Mouse (Mus musculus) embryonic facial prominence, embryonic 12.5 days (tissue): ENCODE results near the gene Megf9. TPM values are rescaled to one million over a fixed set of nuclear protein-coding genes. Genes with fewer than 3 reads are reported as not detected.

ENCODE experiments used
- ATAC-seq: fragments of 200-750 bp; cut with Nextera tagmentation; 2 replicates; pipeline ENCODE4 v1.8.0; 2017; ENCODE audit not compliant: insufficient number of reproducible peaks, insufficient read depth, low FRiP score, low TSS enrichment
- H3K27ac ChIP-seq: fragments of 300-500 bp; sonication (generic); 2 replicates; pipeline ENCODE4 v1.5.1; 2016; ENCODE audit warnings: mild to moderate bottlenecking
- H3K27me3 ChIP-seq: fragments of 300-500 bp; sonication (generic); 2 replicates; pipeline ENCODE4 v1.6.1; 2016; ENCODE audit warnings: mild to moderate bottlenecking, moderate library complexity
- H3K36me3 ChIP-seq: fragments of 300-500 bp; sonication (generic); 2 replicates; pipeline ENCODE4 v1.6.1; 2016; ENCODE audit warnings: mild to moderate bottlenecking
- H3K4me1 ChIP-seq: fragments of 300-500 bp; sonication (generic); 2 replicates; pipeline ENCODE4 v1.6.1; 2016
- H3K4me2 ChIP-seq: fragments of 300-500 bp; sonication (generic); replicated peaks from 2 replicates; pipeline ENCODE4 v1.6.1; 2016; ENCODE audit warnings: mild to moderate bottlenecking, moderate library complexity
- H3K4me3 ChIP-seq: fragments of 300-500 bp; sonication (generic); 2 replicates; pipeline ENCODE4 v1.5.1; 2016; ENCODE audit warnings: mild to moderate bottlenecking
- H3K9ac ChIP-seq: fragments of 300-500 bp; sonication (generic); 2 replicates; pipeline ENCODE4 v1.6.1; 2016; ENCODE audit warnings: mild to moderate bottlenecking, moderate library complexity
- H3K9me3 ChIP-seq: fragments of 300-500 bp; sonication (generic); 2 replicates; pipeline ENCODE4 v1.6.1; 2016; ENCODE audit warnings: mild to moderate bottlenecking, moderate library complexity
- WGBS: fragments of 180-500 bp; shearing (Covaris S2); methylation state at CpG from one replicate; pipeline ENCODE4 v1.1.7; 2016; 5-methylcytosine and 5-hydroxymethylcytosine counted together
- polyA plus RNA-seq: library from polyadenylated mRNA; unstranded; fragments of >200 nt; fragmentation: Nextera tagmentation; extraction: Ambion mirVana; gene quantifications from 2 replicates; pipeline ENCODE4 v1.2.1, GENCODE M21; 2016

Megf9 gene
- polyA plus RNA-seq, 1 experiment from 2014 or later: 18.8 TPM

DNA sequence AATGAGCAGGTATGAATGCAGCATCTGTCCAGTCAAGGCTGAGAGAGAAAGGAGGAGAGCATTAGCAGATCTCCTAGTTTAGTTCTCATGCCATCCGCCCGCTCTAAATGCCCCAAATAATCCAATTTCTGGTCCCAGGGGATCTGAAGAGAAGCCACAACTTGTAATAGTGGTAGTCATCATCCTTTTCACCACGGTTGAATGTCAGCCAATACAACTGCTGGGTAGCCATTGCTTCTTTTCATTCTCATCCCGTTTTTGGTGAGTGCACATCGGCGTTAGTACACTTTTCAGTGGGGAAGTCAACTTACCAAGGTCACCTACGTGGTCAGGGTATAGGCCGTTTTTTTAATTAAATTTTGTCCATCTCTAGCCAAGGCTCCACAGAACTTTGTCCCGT is 125.3 kb downstream of the Megf9 start:
- no peaks in the 10 kb centered on the region for H3K9me3 ChIP-seq
- ATAC-seq: no peak
- peak overlapping the region; percentile 59 for H3K4me2 ChIP-seq
- H3K27ac ChIP-seq: no peak overlapping the region
- WGBS: 21% methylated on average over 9 of the region's 9 CpGs
- no peaks in the 10 kb centered on the region for H3K27me3 ChIP-seq
- H3K9ac ChIP-seq: peak overlapping the region; percentile 89
- H3K36me3 ChIP-seq: no peaks in the 10 kb centered on the region
- peak overlapping the region; percentile 78 for H3K4me3 ChIP-seq
- peaks cover 21% of the 10 kb centered on the region for H3K4me1 ChIP-seq

DNA sequence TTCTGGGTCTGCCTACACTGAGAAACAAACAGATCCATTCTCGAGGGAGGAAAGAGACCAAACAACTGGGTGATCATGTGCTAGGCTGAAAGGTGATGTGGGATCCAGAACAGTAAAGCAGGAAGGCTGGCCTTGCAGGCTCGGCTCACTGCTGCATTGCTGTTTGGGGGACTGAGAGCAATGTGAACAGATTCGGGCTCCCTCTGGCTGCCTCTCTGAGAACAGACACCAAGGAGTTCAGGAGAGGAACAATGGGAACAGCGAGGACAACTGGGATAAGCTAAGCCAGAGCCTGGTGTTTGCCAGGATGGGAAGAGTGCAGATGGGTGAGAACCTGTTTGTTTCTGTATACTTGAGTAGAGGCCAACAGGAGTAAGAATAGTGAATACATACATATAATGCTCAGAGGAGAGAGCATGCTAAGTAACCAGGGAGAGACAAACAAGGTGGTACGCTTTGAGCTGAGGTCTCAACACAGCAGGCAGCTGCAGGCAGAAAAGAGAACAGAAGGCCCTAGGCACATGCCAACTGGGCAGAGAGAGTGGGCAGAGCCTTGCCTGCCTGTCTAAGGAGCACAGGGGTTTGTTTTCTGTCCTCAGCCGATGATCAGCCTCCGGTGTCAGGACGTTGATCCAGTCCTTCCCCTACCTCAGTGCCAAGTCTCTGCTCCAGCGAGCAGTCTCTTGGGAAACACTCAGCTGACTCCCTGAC is 132.5 kb downstream of the Megf9 start:
- Histone ChIP-seq H3K36me3 (peaks cover 39% of the 10 kb centered on the region), H3K4me3 (no peak overlapping the region), H3K4me1 (no peaks in the 10 kb centered on the region), H3K4me2 (no peak overlapping the region), H3K27me3 (no peaks in the 10 kb centered on the region), H3K9ac (no peak overlapping the region), H3K9me3 (no peaks in the 10 kb centered on the region), H3K27ac (no peak overlapping the region)
- 75% methylated on average over 9 of the region's 9 CpGs for WGBS
- ATAC-seq: no peak

DNA sequence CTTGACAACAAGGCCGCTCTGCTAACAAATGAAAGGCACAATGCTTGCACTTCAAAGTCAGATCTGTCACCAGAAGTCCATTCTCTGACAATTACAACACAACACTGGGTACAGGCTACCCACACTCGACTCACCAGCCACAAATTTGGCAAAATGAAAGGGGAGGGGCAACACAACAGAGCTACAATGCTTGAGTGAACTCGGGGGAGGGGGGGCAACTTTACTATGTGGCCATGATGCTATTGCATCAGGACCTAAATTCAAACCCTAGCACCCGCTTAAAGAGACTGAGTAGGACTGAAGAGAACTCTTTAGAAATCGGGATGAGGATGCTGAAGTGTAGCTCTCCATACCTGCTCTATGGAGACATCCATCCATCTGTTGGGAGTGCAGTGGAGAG is 135.3 kb downstream of the Megf9 start:
- Histone ChIP-seq H3K9ac (no peak overlapping the region), H3K27me3 (no peaks in the 10 kb centered on the region), H3K4me2 (no peak overlapping the region), H3K36me3 (peaks cover 39% of the 10 kb centered on the region), H3K9me3 (no peaks in the 10 kb centered on the region), H3K4me1 (no peaks in the 10 kb centered on the region), H3K27ac (no peak overlapping the region), H3K4me3 (no peak overlapping the region)
- WGBS: 83% methylated on average over 5 of the region's 5 CpGs
- ATAC-seq: no peak

DNA sequence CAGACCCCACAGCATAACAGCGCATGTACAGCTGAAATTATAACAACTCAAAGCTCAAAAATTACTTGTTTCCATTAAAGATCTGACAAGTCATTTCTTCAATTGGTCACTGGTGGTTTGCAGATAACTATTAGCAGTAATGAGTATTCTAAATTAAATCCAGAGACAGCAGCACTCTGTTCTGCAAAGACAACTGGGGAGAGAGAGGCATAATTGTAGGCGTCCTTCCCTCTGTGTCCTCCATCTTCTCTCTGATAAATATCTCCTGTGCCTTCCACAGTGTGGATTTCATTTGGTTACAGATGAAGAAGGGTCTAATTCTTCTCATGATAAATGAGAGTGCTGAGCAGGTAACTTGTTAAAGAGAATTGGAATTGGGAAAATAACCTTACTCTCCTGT is 135.7 kb downstream of the Megf9 start:
- Histone ChIP-seq H3K9ac (no peak overlapping the region), H3K27ac (no peak overlapping the region), H3K4me3 (no peak overlapping the region), H3K4me1 (no peaks in the 10 kb centered on the region), H3K36me3 (peaks cover 39% of the 10 kb centered on the region), H3K27me3 (no peaks in the 10 kb centered on the region), H3K9me3 (no peaks in the 10 kb centered on the region), H3K4me2 (no peak overlapping the region)
- WGBS: 83% methylated on average over 2 of the region's 2 CpGs
- no peak for ATAC-seq

DNA sequence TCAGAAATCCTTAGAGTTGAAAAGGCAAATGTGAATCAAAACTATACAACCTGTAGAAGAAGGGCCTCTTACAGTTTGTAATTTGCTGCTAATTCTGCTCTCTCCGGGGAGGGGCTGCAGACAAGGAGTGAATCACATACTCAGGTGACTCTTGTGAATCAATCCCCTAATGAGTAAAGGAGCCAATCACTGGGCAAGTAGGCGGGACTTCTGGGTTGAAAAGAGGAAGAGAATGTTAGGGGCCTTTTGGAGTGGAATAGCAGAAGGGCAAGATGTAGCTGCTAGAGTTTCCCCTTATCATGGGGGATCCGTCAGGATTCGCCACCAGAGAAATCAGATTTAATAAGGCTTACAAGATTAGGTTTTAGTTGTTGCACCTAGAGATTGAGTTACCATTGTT is 136.7 kb downstream of the Megf9 start:
- no peaks in the 10 kb centered on the region for H3K27me3 ChIP-seq
- H3K9ac ChIP-seq: no peak overlapping the region
- H3K36me3 ChIP-seq: peaks cover 36% of the 10 kb centered on the region
- H3K27ac ChIP-seq: no peak overlapping the region
- no peak overlapping the region for H3K4me3 ChIP-seq
- no peaks in the 10 kb centered on the region for H3K4me1 ChIP-seq
- H3K9me3 ChIP-seq: no peaks in the 10 kb centered on the region
- no peak for ATAC-seq
- no peak overlapping the region for H3K4me2 ChIP-seq
- WGBS: 77% methylated on average over 4 of the region's 4 CpGs

DNA sequence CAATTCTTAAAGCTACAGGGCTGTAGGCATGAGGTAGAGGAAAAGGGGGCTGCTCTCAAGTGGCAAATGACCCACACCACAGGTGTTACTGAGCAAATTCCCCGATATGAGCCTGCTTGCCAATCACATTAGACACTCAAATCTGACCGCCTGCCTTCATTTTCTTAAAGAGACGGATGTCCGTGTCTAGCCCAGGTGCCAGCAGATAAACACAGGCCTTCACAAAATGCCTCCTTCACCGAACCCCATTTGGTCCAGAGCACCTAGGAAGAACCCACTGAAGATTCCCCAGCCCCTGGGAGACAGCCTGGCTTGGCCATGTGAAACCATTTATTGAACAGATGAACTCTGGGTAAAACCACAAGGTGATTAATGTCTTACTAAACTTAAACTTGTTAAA is 138.1 kb downstream of the Megf9 start:
- Histone ChIP-seq H3K36me3 (peaks cover 31% of the 10 kb centered on the region), H3K4me1 (no peaks in the 10 kb centered on the region), H3K4me2 (no peak overlapping the region), H3K9ac (no peak overlapping the region), H3K27ac (no peak overlapping the region), H3K9me3 (no peaks in the 10 kb centered on the region), H3K4me3 (no peak overlapping the region), H3K27me3 (no peaks in the 10 kb centered on the region)
- 87% methylated on average over 5 of the region's 5 CpGs for WGBS
- no peak for ATAC-seq

DNA sequence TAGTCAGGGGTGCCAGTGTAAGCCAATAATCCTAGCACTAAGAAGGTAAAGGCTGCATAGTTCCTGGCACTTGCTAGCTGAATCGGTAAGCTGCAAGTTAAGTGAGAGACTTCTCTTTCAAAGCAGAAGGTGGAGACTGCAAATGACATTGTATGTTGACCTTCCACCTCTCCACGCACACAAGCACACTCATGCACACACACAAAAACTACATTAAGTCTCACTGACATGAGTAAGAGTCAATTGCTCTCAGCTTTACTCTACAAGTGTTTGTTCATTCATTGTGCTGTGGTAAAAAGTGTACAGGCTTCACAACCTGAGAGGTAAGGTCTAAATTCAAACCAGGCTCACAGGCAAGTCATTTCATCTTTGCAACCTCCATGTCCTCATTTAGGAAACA is 140.1 kb downstream of the Megf9 start:
- WGBS: 86% methylated on average over 2 of the region's 2 CpGs
- Histone ChIP-seq H3K27me3 (no peaks in the 10 kb centered on the region), H3K4me2 (no peak overlapping the region), H3K27ac (no peak overlapping the region), H3K4me3 (no peak overlapping the region), H3K36me3 (peaks cover 17% of the 10 kb centered on the region), H3K9me3 (no peaks in the 10 kb centered on the region), H3K4me1 (peaks cover 6% of the 10 kb centered on the region; the same call in 1 of the 2 replicates), H3K9ac (no peak overlapping the region)
- no peak for ATAC-seq

DNA sequence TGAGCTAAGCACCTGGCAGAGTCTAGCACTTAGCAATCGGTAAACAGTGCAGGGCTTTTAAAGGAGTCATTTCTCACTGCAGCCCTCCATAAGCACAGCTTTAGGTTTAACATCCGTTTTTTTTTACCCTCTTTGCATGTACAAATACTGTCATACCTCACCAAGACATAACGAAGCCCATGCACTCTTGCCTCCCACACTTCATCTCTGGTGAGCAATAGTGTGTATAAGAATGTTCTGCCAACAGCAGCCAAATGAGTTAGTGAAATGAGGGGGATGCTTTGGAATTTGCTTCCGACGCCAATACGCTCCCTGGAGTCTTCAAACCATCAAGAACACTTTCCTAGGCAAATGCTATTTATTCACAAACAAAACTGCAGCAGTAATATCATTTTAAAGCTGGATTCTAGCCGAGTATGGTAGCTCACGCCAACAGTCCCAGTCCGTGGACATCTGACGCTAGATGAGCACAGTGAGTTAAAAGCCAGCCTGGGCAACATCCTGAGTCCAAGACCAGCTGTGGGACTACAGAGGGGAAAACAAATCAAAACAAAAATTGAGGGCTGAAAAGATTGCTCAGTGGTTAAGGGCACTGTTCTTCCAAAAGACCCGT is 142.9 kb downstream of the Megf9 start:
- Histone ChIP-seq H3K36me3 (peaks cover 12% of the 10 kb centered on the region; the same call in 1 of the 2 replicates), H3K4me1 (peaks cover 6% of the 10 kb centered on the region; the same call in 1 of the 2 replicates), H3K4me3 (no peak overlapping the region), H3K9ac (no peak overlapping the region), H3K27ac (no peak overlapping the region), H3K4me2 (no peak overlapping the region), H3K27me3 (no peaks in the 10 kb centered on the region), H3K9me3 (no peaks in the 10 kb centered on the region)
- 91% methylated on average over 11 of the region's 11 CpGs for WGBS
- ATAC-seq: no peak

DNA sequence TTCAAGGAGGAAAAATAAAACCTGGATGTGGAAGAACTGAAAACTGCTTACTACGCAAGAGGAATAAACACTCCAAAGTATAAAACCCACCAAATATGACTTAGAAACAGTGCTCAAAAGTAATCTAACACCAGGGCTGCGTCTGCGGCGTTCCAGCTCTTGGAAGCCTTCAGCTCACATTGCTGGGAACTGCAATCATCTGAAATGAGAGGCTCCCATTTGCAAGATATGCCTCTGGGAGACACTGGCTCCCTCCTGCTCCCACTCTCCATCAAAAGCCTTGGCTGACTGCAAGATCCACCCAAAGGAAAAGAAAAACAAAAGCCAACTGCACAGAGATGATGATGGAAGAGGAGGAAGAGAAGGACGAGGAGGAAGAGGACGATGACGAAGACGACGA is 143.7 kb downstream of the Megf9 start:
- Histone ChIP-seq H3K36me3 (peaks cover 12% of the 10 kb centered on the region; the same call in 1 of the 2 replicates), H3K4me2 (no peak overlapping the region), H3K27ac (no peak overlapping the region), H3K4me3 (no peak overlapping the region), H3K9ac (no peak overlapping the region), H3K4me1 (peaks cover 6% of the 10 kb centered on the region; the same call in 1 of the 2 replicates), H3K27me3 (no peaks in the 10 kb centered on the region), H3K9me3 (no peaks in the 10 kb centered on the region)
- ATAC-seq: no peak
- 87% methylated on average over 9 of the region's 9 CpGs for WGBS

DNA sequence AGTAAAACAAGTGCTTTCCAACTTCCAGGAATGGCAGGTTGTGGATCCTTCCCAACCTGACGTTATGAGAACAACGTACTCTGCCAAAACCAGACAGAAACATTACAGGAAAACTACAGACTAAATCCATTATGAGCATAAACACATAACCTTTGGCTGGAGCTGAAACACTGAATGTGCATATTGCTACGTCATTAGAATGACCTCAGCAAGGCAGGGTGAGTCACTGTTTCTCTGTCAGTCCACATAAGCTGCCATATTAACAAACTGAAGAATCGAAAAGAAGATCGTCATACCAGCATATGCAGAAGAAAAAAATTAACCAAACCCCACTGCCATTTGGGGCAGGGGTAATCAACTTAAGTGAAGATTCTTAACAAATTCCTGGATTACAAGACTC is 148.6 kb downstream of the Megf9 start:
- H3K4me3 ChIP-seq: no peak overlapping the region
- H3K4me2 ChIP-seq: no peak overlapping the region
- H3K36me3 ChIP-seq: 0 out of 2 replicates have a peak, but pooled peaks cover 6% of the 10 kb centered on the region
- no peak overlapping the region for H3K9ac ChIP-seq
- H3K27ac ChIP-seq: no peak overlapping the region
- 84% methylated on average over 5 of the region's 5 CpGs for WGBS
- H3K4me1 ChIP-seq: peaks cover 2% of the 10 kb centered on the region; the same call in 1 of the 2 replicates
- no peak for ATAC-seq
- H3K27me3 ChIP-seq: no peaks in the 10 kb centered on the region
- H3K9me3 ChIP-seq: no peaks in the 10 kb centered on the region

DNA sequence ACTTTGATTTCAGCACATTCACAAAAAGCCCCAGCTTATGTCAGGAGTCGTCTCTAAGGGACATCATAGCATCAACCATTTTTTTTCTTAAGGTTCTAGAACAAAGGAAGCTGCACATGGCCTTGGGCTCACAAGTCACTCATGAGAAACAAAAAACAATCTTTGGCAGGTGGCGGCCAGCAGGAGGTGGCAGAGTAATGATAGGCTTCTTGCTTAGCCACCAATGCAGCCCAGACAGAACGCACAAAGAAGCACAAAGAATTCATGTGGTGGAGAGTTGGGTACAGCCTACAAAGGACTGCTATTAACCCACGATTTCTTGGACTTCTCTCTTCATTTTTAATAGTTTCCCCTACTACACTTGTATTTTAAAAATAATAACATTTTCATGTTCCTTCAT is 157.4 kb downstream of the Megf9 start:
- H3K27me3 ChIP-seq: no peaks in the 10 kb centered on the region
- ATAC-seq: no peak
- no peak overlapping the region for H3K4me2 ChIP-seq
- WGBS: 74% methylated on average over 4 of the region's 4 CpGs
- H3K27ac ChIP-seq: no peak overlapping the region
- H3K9ac ChIP-seq: no peak overlapping the region
- peaks cover 30% of the 10 kb centered on the region for H3K36me3 ChIP-seq
- H3K4me3 ChIP-seq: no peak overlapping the region
- H3K9me3 ChIP-seq: no peaks in the 10 kb centered on the region
- H3K4me1 ChIP-seq: no peaks in the 10 kb centered on the region
